Mouse (Mus musculus) myocyte (in vitro differentiated cells): ENCODE results near the gene Kif14. TPM values are rescaled to one million over a fixed set of nuclear protein-coding genes. Genes with fewer than 3 reads are reported as not detected.

Experiments
- H3K27me3 ChIP-seq: one replicate; pipeline ENCODE4 v1.6.1; 2011; ENCODE audit not compliant: control insufficient read depth, insufficient read depth, insufficient read length
- H3K36me3 ChIP-seq: one replicate; pipeline ENCODE4 v1.6.1; 2011; ENCODE audit not compliant: control insufficient read depth, insufficient read depth
- H3K4me2 ChIP-seq: one replicate; pipeline ENCODE4 v1.6.1; 2011; ENCODE audit warnings: low read depth, control low read depth
- H3K4me3 ChIP-seq: one replicate; pipeline ENCODE4 v1.5.1; 2011; ENCODE audit warnings: mild to moderate bottlenecking, control low read depth, moderate library complexity
- H3K79me2 ChIP-seq: one replicate; pipeline ENCODE4 v1.6.1; 2011; ENCODE audit not compliant: control insufficient read depth, insufficient read depth
- H3ac ChIP-seq: one replicate; pipeline ENCODE4 v1.6.1; 2011; ENCODE audit not compliant: control insufficient read depth, insufficient read length
- CEBPB ChIP-seq: IDR thresholded peaks from 2 replicates; pipeline ENCODE4 v1.6.1; 2011; ENCODE audit warnings: mild to moderate bottlenecking, moderate library complexity; ENCODE audit not compliant: poor library complexity, insufficient read depth, severe bottlenecking
- E2F4 ChIP-seq: IDR thresholded peaks from one replicate; pipeline ENCODE4 v1.6.1; 2011; ENCODE audit warnings: mild to moderate bottlenecking, control low read depth, moderate library complexity; ENCODE audit not compliant: insufficient read depth
- MAX ChIP-seq: IDR thresholded peaks from one replicate; pipeline ENCODE4 v1.6.1; 2011; ENCODE audit warnings: low read depth, mild to moderate bottlenecking, control low read depth
- MYOD1 ChIP-seq, 3 experiments: IDR thresholded peaks; one replicate each; pipeline ENCODE4 v1.6.1; 2011; ENCODE audit warnings: control low read depth in 2 of 3, low read depth in 2 of 3, mild to moderate bottlenecking in 2 of 3, moderate library complexity in 1 of 3; ENCODE audit not compliant: insufficient read length in 2 of 3, control insufficient read depth in 1 of 3
- MYOG ChIP-seq, 3 experiments: IDR thresholded peaks; one replicate each; pipeline ENCODE4 v1.6.1; 2011; ENCODE audit warnings: control low read depth in 2 of 3, low read depth in 2 of 3, mild to moderate bottlenecking in 2 of 3; ENCODE audit not compliant: insufficient read length in 2 of 3, control insufficient read depth in 1 of 3, insufficient read depth in 1 of 3
- POLR2A ChIP-seq: IDR thresholded peaks from one replicate; pipeline ENCODE4 v1.6.1; 2011; ENCODE audit warnings: low read depth, mild to moderate bottlenecking, control low read depth, moderate library complexity; ENCODE audit not compliant: insufficient read length
- POLR2AphosphoS2 ChIP-seq: IDR thresholded peaks from one replicate; pipeline ENCODE4 v1.6.1; 2011; ENCODE audit warnings: low read depth, control low read depth; ENCODE audit not compliant: insufficient read length
- REST ChIP-seq: IDR thresholded peaks from one replicate; pipeline ENCODE4 v1.6.1; 2011; ENCODE audit warnings: mild to moderate bottlenecking, control low read depth, moderate library complexity; ENCODE audit not compliant: insufficient read depth, insufficient read length
- SRF ChIP-seq: IDR thresholded peaks from one replicate; pipeline ENCODE4 v1.6.1; 2011; ENCODE audit warnings: low read depth; ENCODE audit not compliant: control insufficient read depth, insufficient read length
- TCF12 ChIP-seq: IDR thresholded peaks from one replicate; pipeline ENCODE4 v1.6.1; 2011; ENCODE audit warnings: mild to moderate bottlenecking, control low read depth; ENCODE audit not compliant: poor library complexity, insufficient read depth, severe bottlenecking
- TCF3 ChIP-seq: IDR thresholded peaks from one replicate; pipeline ENCODE4 v1.6.1; 2011; ENCODE audit warnings: low read depth, control low read depth; ENCODE audit not compliant: insufficient read length
- USF1 ChIP-seq: IDR thresholded peaks from one replicate; pipeline ENCODE4 v1.6.1; 2011; ENCODE audit warnings: low read depth, mild to moderate bottlenecking, control low read depth, moderate library complexity
- polyA plus RNA-seq: library from polyadenylated mRNA; unstranded; fragments of >200 nt; fragmentation: generic; extraction: Trizol; gene quantifications from one replicate; pipeline ENCODE4 v1.2.1, GENCODE M21; 2012; ENCODE audit warnings: missing spikeins

Kif14 gene
- polyA plus RNA-seq, 1 experiment, result 1.9 TPM

DNA sequence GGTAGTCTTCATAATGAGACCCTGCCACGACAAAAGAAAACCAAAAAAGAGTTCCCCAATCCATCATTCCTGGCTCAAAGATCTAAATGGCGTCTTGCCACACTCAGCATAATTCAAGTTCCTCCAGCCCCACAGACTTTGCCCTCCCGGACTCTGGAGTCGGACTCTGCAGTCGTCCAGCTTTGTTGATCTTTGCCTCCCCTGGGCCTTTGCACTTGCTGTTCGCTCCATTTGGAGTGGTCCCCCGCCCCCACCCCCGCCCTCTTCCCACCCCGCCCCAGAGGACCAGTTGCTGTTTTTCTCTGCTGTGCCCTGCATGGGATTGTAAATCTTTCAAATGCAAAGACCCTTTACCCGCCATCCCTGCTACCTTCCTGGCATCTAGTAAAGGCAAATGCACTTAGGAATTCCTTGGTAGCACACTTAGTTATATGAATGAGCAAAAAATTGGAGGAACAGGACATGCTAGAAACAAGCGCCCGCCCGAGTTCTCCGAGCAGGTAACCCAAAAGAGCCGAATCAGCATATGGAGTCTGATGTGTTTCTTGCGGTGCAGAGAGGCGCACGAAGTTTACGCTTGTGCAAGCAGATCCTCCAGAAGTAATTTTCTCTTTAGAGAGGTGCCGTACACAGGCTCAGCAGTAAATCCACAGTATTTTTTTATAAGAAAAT lies 103.6 kb downstream of the Kif14 start:
- Histone ChIP-seq H3ac (no peak overlapping the region), H3K4me2 (no peak overlapping the region), H3K27me3 (no peaks in the 10 kb centered on the region), H3K79me2 (no peaks in the 10 kb centered on the region), H3K36me3 (no peaks in the 10 kb centered on the region), H3K4me3 (no peak overlapping the region)
- TF ChIP-seq POLR2AphosphoS2, result no peak

DNA sequence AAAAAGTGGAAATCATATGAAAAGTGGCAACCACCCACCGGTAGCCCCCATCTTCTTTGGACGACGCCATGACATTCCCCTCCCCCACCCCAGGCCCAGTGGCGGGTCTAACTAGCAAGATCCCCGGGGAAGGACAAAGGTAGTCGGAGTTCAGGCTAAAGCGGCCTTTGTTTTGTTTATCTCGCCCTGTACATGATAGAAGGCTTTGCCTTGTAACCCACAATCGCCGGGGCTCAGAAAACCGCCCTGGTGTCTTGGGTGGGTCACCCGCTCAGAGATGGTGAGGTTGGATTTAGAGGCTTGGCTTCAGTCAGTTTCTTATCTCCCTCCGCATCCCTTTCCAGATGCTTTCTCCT lies 104.1 kb downstream of the Kif14 start:
- no peak for TF ChIP-seq POLR2A
- no peak for TF ChIP-seq MAX
- no peak for TF ChIP-seq MYOD1 (IDR thresholded peaks at IDR 0.05; ENCODE audit: control insufficient read depth in 1 of 3, insufficient read length in 2 of 3, low read depth in 2 of 3)
- no peak for TF ChIP-seq CEBPB
- no peak for TF ChIP-seq REST
- no peak for TF ChIP-seq USF1
- TF ChIP-seq TCF3, result no peak
- TF ChIP-seq TCF12, result no peak
- TF ChIP-seq MYOG (IDR thresholded peaks at IDR 0.05; ENCODE audit: control insufficient read depth in 1 of 3, insufficient read depth in 1 of 3, insufficient read length in 2 of 3, low read depth in 2 of 3), result no peak
- TF ChIP-seq SRF, result no peak
- TF ChIP-seq E2F4, result no peak
- TF ChIP-seq POLR2AphosphoS2, result no peak
- H3K36me3 ChIP-seq, result no peaks in the 10 kb centered on the region
- no peaks in the 10 kb centered on the region for H3K27me3 ChIP-seq
- H3K79me2 ChIP-seq, result no peaks in the 10 kb centered on the region
- no peak overlapping the region for H3K4me3 ChIP-seq
- no peak overlapping the region for H3K4me2 ChIP-seq
- H3ac ChIP-seq, result no peak overlapping the region

DNA sequence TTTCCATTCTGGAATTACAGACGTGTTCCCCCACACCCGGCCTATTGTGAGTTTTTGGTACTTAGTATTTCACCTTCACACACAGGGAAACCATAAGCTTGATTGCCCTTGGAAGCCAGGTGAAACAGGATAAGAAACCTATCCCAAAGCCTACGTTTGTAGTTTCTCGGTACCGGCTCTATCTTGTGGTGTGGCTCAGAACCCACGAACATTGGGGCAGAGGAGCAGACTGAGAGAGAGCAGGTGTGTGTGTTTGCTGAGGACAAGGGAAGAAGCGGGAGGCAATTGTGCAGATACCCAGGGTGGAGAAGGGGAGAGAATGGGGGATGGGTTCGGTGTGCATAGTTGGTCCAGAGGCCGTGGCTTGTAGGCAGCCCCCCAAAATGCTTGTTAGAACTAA lies 104.8 kb downstream of the Kif14 start:
- Histone ChIP-seq H3K79me2 (no peaks in the 10 kb centered on the region), H3K36me3 (no peaks in the 10 kb centered on the region), H3K4me2 (no peak overlapping the region), H3ac (no peak overlapping the region), H3K4me3 (no peak overlapping the region), H3K27me3 (no peaks in the 10 kb centered on the region)
- no peak for TF ChIP-seq MYOD1 (IDR thresholded peaks at IDR 0.05; ENCODE audit: control insufficient read depth in 1 of 3, insufficient read length in 2 of 3, low read depth in 2 of 3)
- TF ChIP-seq CEBPB, result no peak
- no peak for TF ChIP-seq MYOG (IDR thresholded peaks at IDR 0.05; ENCODE audit: control insufficient read depth in 1 of 3, insufficient read depth in 1 of 3, insufficient read length in 2 of 3, low read depth in 2 of 3)
- no peak for TF ChIP-seq E2F4
- TF ChIP-seq USF1, result no peak
- TF ChIP-seq POLR2A, result no peak
- TF ChIP-seq SRF, result no peak
- TF ChIP-seq TCF12, result no peak

DNA sequence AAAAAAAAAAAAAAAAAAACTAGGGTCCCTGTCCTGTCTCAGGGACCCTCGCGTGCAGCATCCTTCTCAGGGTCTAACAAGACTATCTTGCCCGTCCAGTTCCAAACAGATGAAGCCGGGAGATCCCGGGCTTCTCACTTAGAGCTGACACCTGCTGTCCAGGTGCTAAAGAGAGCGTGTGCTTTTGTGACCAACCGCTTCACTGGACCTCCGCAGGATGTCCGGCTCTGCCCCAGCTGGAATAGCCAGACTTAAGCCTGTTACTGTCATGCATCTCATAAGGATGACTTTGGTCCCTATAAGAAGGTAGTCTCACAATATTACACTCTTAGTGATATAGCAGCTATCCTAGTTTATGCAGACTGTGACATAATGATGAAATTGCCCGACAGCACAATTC lies 105.4 kb downstream of the Kif14 start:
- no peaks in the 10 kb centered on the region for H3K27me3 ChIP-seq
- H3K36me3 ChIP-seq, result no peaks in the 10 kb centered on the region
- TF ChIP-seq MYOD1 (IDR thresholded peaks at IDR 0.05; ENCODE audit: control insufficient read depth in 1 of 3, insufficient read length in 2 of 3, low read depth in 2 of 3) (no peak), SRF (no peak)
- no peak overlapping the region for H3K4me3 ChIP-seq
- no peak overlapping the region for H3K4me2 ChIP-seq
- no peaks in the 10 kb centered on the region for H3K79me2 ChIP-seq
- H3ac ChIP-seq, result no peak overlapping the region

DNA sequence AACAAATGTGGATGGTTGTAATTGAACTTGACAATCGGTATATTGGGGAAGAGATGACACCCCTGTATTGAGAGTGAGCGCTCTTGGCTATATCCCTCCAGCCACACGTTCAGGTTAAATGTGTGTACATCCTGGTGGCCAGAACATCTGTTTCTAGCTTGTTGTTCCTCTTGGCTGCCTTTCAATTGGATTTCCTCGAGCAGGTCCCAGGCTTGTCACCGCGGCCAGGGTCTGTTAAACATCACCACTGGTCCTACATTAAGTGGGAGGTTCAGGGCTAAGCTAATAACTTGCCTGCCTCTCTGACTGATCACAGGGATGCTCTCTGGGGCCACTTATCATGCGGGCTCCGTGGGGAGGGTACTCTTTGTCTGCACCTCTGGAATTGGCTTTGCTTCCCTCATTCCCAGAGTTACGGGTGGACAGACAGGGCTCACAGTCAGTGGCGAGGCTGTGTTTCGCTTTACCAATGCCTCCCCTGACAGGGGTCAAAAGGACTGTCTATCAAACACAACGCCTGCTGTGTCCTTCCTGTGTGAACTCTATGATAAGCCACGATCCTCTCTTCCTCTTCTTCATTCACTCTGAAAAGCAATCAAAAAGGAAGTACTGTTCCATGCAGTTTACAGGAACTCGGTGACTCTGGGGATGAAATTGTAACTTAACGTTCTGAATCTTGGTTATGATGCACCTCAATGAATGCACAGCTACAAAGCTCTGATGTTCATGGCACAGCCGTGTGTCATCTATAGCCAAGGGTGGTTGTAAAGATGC lies 111.9 kb downstream of the Kif14 start:
- TF ChIP-seq CEBPB (no peak), TCF12 (no peak), USF1 (no peak), POLR2A (no peak), SRF (no peak), E2F4 (no peak), MYOD1 (IDR thresholded peaks at IDR 0.05; ENCODE audit: control insufficient read depth in 1 of 3, insufficient read length in 2 of 3, low read depth in 2 of 3) (no peak), POLR2AphosphoS2 (no peak), TCF3 (no peak), MAX (no peak), MYOG (IDR thresholded peaks at IDR 0.05; ENCODE audit: control insufficient read depth in 1 of 3, insufficient read depth in 1 of 3, insufficient read length in 2 of 3, low read depth in 2 of 3) (no peak), REST (no peak)
- Histone ChIP-seq H3K79me2 (no peaks in the 10 kb centered on the region), H3K36me3 (no peaks in the 10 kb centered on the region), H3K27me3 (no peaks in the 10 kb centered on the region), H3ac (no peak overlapping the region), H3K4me3 (no peak overlapping the region), H3K4me2 (no peak overlapping the region)
